Mouse (Mus musculus) CH12.LX (cell line): ENCODE measurements around the gene Ms4a14. TPM values are rescaled to one million over a fixed set of nuclear protein-coding genes. Genes with fewer than 3 reads are reported as not detected.

Experiments used
- DNase-seq: peaks from one replicate; pipeline ENCODE4 v3.0.0-alpha.2; 2013; ENCODE audit errors: extremely low read depth
- H3K27ac ChIP-seq: 2 replicates; pipeline ENCODE4 v1.5.1; 2012; ENCODE audit warnings: low read depth, mild to moderate bottlenecking, control low read depth, moderate library complexity; ENCODE audit not compliant: insufficient read depth
- H3K27me3 ChIP-seq: replicated peaks from 2 replicates; pipeline ENCODE3; 2012; ENCODE audit warnings: inconsistent platforms
- H3K36me3 ChIP-seq, 2 experiments: replicated peaks in 1 of 2; 2 replicates each; pipeline versions ENCODE3 to v1.6.1; 2012; ENCODE audit warnings: inconsistent platforms in 1 of 2, low read length in 1 of 2, mild to moderate bottlenecking in 1 of 2, mixed read lengths in 1 of 2, moderate library complexity in 1 of 2; ENCODE audit not compliant: control insufficient read depth in 1 of 2, insufficient read depth in 1 of 2
- H3K4me1 ChIP-seq, 2 experiments: 2 replicates each; pipeline ENCODE4 v1.6.1; 2012; ENCODE audit warnings: inconsistent platforms in 1 of 2, moderate library complexity in 1 of 2; ENCODE audit not compliant: insufficient read depth in 2 of 2, control insufficient read depth in 1 of 2
- H3K4me2 ChIP-seq: 2 replicates; pipeline ENCODE4 v1.6.1; 2012; ENCODE audit warnings: low read depth, mild to moderate bottlenecking, control low read depth; ENCODE audit not compliant: poor library complexity, insufficient read depth, severe bottlenecking
- H3K4me3 ChIP-seq, 3 experiments: fragments of 150-350 bp in 1 of 3; sonication (generic) in 1 of 3; replicated peaks in 1 of 3; 2 replicates each; pipeline versions ENCODE3 to v1.5.1; 2011 to 2012; ENCODE audit warnings: low read depth in 2 of 3, low read length in 2 of 3, mild to moderate bottlenecking in 2 of 3, moderate library complexity in 2 of 3, control low read depth in 1 of 3, improper control_type of control experiment in 1 of 3, inconsistent platforms in 1 of 3, mixed read lengths in 1 of 3; ENCODE audit not compliant: poor library complexity in 1 of 3
- H3K79me2 ChIP-seq: replicated peaks from 2 replicates; pipeline ENCODE4 v1.6.1; 2012; ENCODE audit warnings: mild to moderate bottlenecking, moderate library complexity; ENCODE audit not compliant: control insufficient read depth, poor library complexity, insufficient read depth, severe bottlenecking; ENCODE audit errors: extremely low read depth
- H3K9ac ChIP-seq: 2 replicates; pipeline ENCODE4 v1.6.1; 2012; ENCODE audit warnings: low read depth, mild to moderate bottlenecking, control low read depth, moderate library complexity; ENCODE audit not compliant: insufficient read depth
- H3K9me3 ChIP-seq: replicated peaks from 2 replicates; pipeline ENCODE3; 2012; ENCODE audit warnings: low read length, inconsistent platforms, mixed read lengths
- BHLHE40 ChIP-seq: IDR thresholded peaks from 2 replicates; pipeline ENCODE4 v1.6.1; 2011; ENCODE audit warnings: mild to moderate bottlenecking, low read depth, low read length, improper control_type of control experiment
- CHD1 ChIP-seq: IDR thresholded peaks from 2 replicates; pipeline ENCODE4 v1.6.1; 2012; ENCODE audit warnings: low read depth, low read length, improper control_type of control experiment, inconsistent platforms
- CHD2 ChIP-seq: IDR thresholded peaks from 2 replicates; pipeline ENCODE4 v1.6.1; 2011; ENCODE audit warnings: low read length, improper control_type of control experiment
- E2F4 ChIP-seq: IDR thresholded peaks from 2 replicates; pipeline ENCODE4 v1.6.1; 2011; ENCODE audit warnings: low read depth, low read length, improper control_type of control experiment; ENCODE audit not compliant: insufficient replicate concordance
- ELF1 ChIP-seq: IDR thresholded peaks from 2 replicates; pipeline ENCODE4 v1.6.1; 2014; ENCODE audit warnings: low read depth, mild to moderate bottlenecking, inconsistent platforms, low read length, improper control_type of control experiment
- EP300 ChIP-seq: IDR thresholded peaks from 2 replicates; pipeline ENCODE4 v1.6.1; 2011; ENCODE audit warnings: low read length, improper control_type of control experiment
- HCFC1 ChIP-seq: IDR thresholded peaks from 2 replicates; pipeline ENCODE4 v1.6.1; 2012; ENCODE audit warnings: low read depth, mild to moderate bottlenecking, inconsistent platforms, low read length, improper control_type of control experiment
- IRF4 ChIP-seq: IDR thresholded peaks from 2 replicates; pipeline ENCODE4 v1.6.1; 2014; ENCODE audit warnings: low read depth, mild to moderate bottlenecking, inconsistent platforms, low read length, improper control_type of control experiment
- JUN ChIP-seq: IDR thresholded peaks from 2 replicates; pipeline ENCODE4 v1.6.1; 2011; ENCODE audit warnings: low read depth, mild to moderate bottlenecking, low read length, improper control_type of control experiment, moderate library complexity; ENCODE audit not compliant: insufficient read depth
- JUND ChIP-seq: conservative IDR thresholded peaks from 2 replicates; pipeline ENCODE4 v1.6.1; 2011; ENCODE audit warnings: low read depth, low read length, improper control_type of control experiment
- KAT2A ChIP-seq: IDR thresholded peaks from 2 replicates; pipeline ENCODE4 v1.6.1; 2012; ENCODE audit warnings: low read length, improper control_type of control experiment, inconsistent platforms; ENCODE audit not compliant: insufficient replicate concordance
- MAFK ChIP-seq: IDR thresholded peaks from 2 replicates; pipeline ENCODE4 v1.6.1; 2011; ENCODE audit warnings: low read length, improper control_type of control experiment; ENCODE audit not compliant: insufficient replicate concordance
- MAX ChIP-seq: IDR thresholded peaks from 2 replicates; pipeline ENCODE4 v1.6.1; 2011; ENCODE audit warnings: low read length, improper control_type of control experiment
- MXI1 ChIP-seq: IDR thresholded peaks from 2 replicates; pipeline ENCODE4 v1.6.1; 2011; ENCODE audit warnings: mild to moderate bottlenecking, low read depth, low read length, improper control_type of control experiment
- MYC ChIP-seq: IDR thresholded peaks from 2 replicates; pipeline ENCODE4 v1.6.1; 2011; ENCODE audit warnings: low read depth, mild to moderate bottlenecking, improper control_type of control experiment, low read length
- NELFE ChIP-seq: IDR thresholded peaks from 2 replicates; pipeline ENCODE4 v1.6.1; 2011; ENCODE audit warnings: low read depth, low read length, improper control_type of control experiment
- NRF1 ChIP-seq: IDR thresholded peaks from 2 replicates; pipeline ENCODE4 v1.6.1; 2014; ENCODE audit warnings: low read depth, mild to moderate bottlenecking, inconsistent platforms, low read length, improper control_type of control experiment, moderate library complexity
- PAX5 ChIP-seq: IDR thresholded peaks from 2 replicates; pipeline ENCODE4 v1.6.1; 2012; ENCODE audit warnings: low read length, inconsistent platforms, mixed read lengths
- POLR2AphosphoS2 ChIP-seq: IDR thresholded peaks from 2 replicates; pipeline ENCODE4 v1.6.1; 2011; ENCODE audit warnings: low read depth, low read length, improper control_type of control experiment
- SIN3A ChIP-seq: IDR thresholded peaks from 2 replicates; pipeline ENCODE4 v1.6.1; 2012; ENCODE audit warnings: low read length, improper control_type of control experiment, inconsistent platforms
- TCF12 ChIP-seq: IDR thresholded peaks from 2 replicates; pipeline ENCODE4 v1.6.1; 2014; ENCODE audit warnings: low read depth, mild to moderate bottlenecking, inconsistent platforms, low read length, improper control_type of control experiment
- UBTF ChIP-seq: IDR thresholded peaks from 2 replicates; pipeline ENCODE4 v1.6.1; 2012; ENCODE audit warnings: low read depth, mild to moderate bottlenecking, inconsistent platforms, low read length, improper control_type of control experiment, moderate library complexity
- ZC3H11A ChIP-seq: IDR thresholded peaks from 2 replicates; pipeline ENCODE4 v1.6.1; 2012; ENCODE audit warnings: low read depth, mild to moderate bottlenecking, inconsistent platforms, low read length, improper control_type of control experiment
- ZKSCAN1 ChIP-seq: IDR thresholded peaks from 2 replicates; pipeline ENCODE4 v1.6.1; 2012; ENCODE audit warnings: low read depth, inconsistent platforms, low read length, improper control_type of control experiment, borderline replicate concordance
- ZMIZ1 ChIP-seq: IDR thresholded peaks from 2 replicates; pipeline ENCODE4 v1.6.1; 2012; ENCODE audit warnings: low read depth, mild to moderate bottlenecking, inconsistent platforms, low read length, improper control_type of control experiment
- ZNF384 ChIP-seq: IDR thresholded peaks from 2 replicates; pipeline ENCODE4 v1.6.1; 2012; ENCODE audit warnings: low read depth, low read length, improper control_type of control experiment, inconsistent platforms
- dilution Hi-C: fragments of 300-500 bp; cut with MboI; formaldehyde crosslinking; loops from 2 replicates; pipeline ENCODE4 v1.14.3; 2020; ENCODE audit warnings: low sequenced_read_pairs; ENCODE audit not compliant: extremely low pct_unique_long_range_greater_than_20kb, extremely low pct_ligation_motif_present
- in situ Hi-C: fragments of 300-500 bp; cut with MboI; formaldehyde crosslinking; loops from 3 replicates; pipeline ENCODE4 v1.14.3; 2019; ENCODE audit warnings: low sequenced_read_pairs, low pct_ligation_motif_present, low pct_unique_long_range_greater_than_20kb, mixed read lengths
- polyA plus RNA-seq: library from polyadenylated mRNA; unstranded; fragments of >175 nt; gene quantifications from 2 replicates; pipeline ENCODE4 v1.2.1, GENCODE M21; 2012; ENCODE audit warnings: low read depth; ENCODE audit not compliant: insufficient read length
- total RNA-seq, 2 experiments: library from RNA; depleted of rRNA; stranded (reverse); fragments of 300-350 nt in 1 of 2; fragments of >200 nt in 1 of 2; gene quantifications; 2 replicates each; pipeline ENCODE4 v1.2.3; 2012 to 2014

Ms4a14 gene
- total and polyA plus RNA-seq, 3 experiments, result 0.17 TPM; not detected in 2

DNA sequence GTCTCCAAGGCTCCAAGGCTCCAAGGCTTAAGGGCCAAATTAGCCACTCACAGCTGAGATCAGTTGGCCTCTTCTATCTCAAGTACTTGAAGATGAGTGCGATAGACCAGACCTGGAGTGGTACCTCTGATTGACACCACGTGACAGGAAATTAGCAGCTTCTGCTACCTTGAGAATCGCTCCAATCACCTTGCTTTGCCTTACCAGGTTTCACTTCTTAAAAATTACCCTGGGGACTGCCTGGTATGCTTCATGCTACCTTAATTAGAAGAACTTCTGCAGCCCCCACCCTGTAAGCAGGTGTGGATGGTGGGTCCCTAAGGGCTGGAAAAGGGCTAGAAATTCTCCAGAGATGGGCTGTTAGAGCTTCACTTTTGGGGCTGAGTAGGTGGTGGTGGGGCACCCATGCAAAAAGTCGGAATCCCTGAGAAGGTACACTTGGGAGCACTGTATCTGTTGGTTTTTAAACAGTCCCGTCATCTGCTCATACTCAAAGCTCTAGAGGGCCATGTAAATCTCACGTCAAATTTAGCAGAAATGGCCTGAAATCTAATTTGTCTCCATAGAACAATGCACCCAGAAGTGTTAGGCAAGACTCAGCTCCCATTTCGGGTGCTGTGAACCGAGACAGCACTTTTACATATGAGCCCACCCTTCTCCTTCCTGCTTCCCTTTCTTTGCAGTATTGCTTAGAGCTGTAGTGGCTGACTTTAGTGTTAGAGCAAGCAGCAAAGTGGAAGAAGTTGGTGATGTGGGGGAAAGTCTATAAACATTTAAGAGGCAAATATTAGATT lies 48.0 kb downstream of the Ms4a14 start, which contains the start of gene Ms4a1 (continued):
- TF ChIP-seq ZKSCAN1, result no peak
- TF ChIP-seq ELF1, result peak; percentile 70
- 0 out of 2 replicates have a peak, but pooled peaks have one; percentile 61 for TF ChIP-seq KAT2A
- peak; percentile 81; the same call in 1 of the 2 replicates for TF ChIP-seq UBTF
- peak; percentile 92 for TF ChIP-seq IRF4
- peak; percentile 65 for TF ChIP-seq MXI1
- TF ChIP-seq EP300, result peak; percentile 85
- TF ChIP-seq MYC, result peak; percentile 76
- TF ChIP-seq BHLHE40, result peak; percentile 93
- TF ChIP-seq HCFC1, result peak; percentile 4; the same call in 1 of the 2 replicates
- peak; percentile 63 for TF ChIP-seq CHD2
- TF ChIP-seq NRF1, result no peak
- TF ChIP-seq ZMIZ1, result peak; percentile 72; the same call in 1 of the 2 replicates
- no peak; the same call in 1 of the 2 replicates for TF ChIP-seq ZNF384
- peak; percentile 59; the same call in 1 of the 2 replicates for TF ChIP-seq MAFK
- TF ChIP-seq POLR2AphosphoS2, result peak; percentile 61; the same call in 1 of the 2 replicates
- TF ChIP-seq JUN, result peak; percentile 62

DNA sequence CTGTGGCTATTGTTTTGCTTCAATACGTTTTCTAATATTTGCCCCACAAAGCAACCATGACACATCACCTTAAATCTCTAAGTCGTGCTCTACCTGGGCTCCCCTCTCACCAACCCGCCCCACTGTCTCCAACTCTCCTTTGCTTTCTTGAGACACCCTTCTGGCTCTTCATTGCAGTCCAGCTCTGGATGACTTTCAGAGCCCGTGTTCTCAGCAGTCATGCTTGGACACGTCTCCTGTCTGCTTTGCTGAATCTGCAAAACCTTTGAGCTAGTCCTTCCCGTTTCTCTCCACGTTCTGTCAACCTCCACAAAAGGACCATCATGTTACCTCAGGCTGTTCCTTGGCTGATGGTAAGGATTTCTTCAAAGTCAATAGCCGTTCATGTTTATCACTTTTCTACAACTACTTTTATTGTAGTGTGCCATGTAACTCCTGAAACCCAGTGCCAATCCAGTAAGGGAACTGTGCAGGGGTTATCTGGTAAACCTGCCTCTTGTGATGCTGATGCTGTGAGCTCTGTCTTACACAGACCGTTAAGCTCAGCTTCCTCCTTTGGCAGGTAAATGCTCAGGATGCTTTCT lies 49.6 kb downstream of the Ms4a14 start:
- dilution Hi-C loops, result no loop called here
- in situ Hi-C loops, result no loop called here
- Histone ChIP-seq H3K79me2 (peaks cover 28% of the 10 kb centered on the region), H3K4me2 (peak overlapping the region; percentile 76), H3K4me1 (peaks cover 7 to 41% of the 10 kb centered on the region in 2 experiments; a peak in 3 of 4 replicates), H3K36me3 (peaks cover 2 to 21% of the 10 kb centered on the region in 2 experiments), H3K27me3 (no peaks in the 10 kb centered on the region), H3K9ac (peak overlapping the region; percentile 71; the same call in 1 of the 2 replicates), H3K27ac (peak overlapping the region; percentile 66), H3K9me3 (no peaks in the 10 kb centered on the region), H3K4me3 (peak overlapping the region; percentile 54 to 74 (median 70))
- no peak for DNase-seq
- TF ChIP-seq KAT2A (no peak), UBTF (no peak), E2F4 (no peak), NRF1 (no peak), MAFK (peak; percentile 83), MAX (no peak), NELFE (no peak), MXI1 (no peak; the same call in none of the 2 replicates), ZC3H11A (no peak), JUND (no peak), CHD1 (0 out of 2 replicates have a peak, but pooled peaks have one; percentile 6), SIN3A (0 out of 2 replicates have a peak, but pooled peaks have one; percentile 22), PAX5 (no peak), TCF12 (0 out of 2 replicates have a peak, but pooled peaks have one; percentile 12)
